Mouse (Mus musculus): ENCODE data around the gene Emid1.

Emid1 gene

DNA sequence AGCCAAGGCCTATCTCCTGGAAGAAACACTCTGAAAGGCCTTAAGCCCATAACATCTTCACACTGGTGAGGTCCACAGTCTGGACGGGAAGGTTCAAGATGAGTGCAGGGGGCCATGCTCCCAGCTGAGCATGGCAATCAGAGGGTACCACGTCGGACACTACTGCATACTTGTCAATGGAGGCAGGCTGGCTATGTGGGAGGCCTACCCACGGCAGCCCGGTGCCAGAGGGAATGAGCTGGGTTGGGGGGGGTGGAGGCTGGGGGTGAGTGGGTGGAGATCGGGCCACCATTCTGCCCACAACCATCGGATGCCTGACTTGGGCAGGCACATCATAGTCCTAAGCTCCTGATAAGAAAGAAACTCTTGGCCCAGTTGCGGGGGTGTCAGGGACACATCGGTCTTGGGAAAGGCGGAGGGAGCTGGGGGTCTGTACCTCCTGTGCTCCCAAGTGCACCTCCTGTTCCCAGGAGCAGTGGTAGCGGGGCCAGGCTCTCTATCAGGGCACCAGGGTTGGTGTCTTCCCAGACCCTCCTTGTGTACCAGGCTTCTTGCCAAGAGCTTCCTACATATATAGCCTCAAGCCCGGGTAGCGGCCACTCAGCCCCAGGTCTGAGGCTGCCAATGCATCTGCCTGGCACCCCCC lies 89.1 kb downstream of the Emid1 start:
- no peak for DNase-seq

- DNase-seq, result peak in 1 of 2 experiments; percentile 30
Observed at GRCm38 (mm10) chr11:5062326-5062725, 89.7 kb downstream of the Emid1 start.

GRCm38 (mm10) chr11:5061413-5062139 lies 90.5 kb downstream of the Emid1 start:
- peak; percentile 93 to 95 for DNase-seq

DNA sequence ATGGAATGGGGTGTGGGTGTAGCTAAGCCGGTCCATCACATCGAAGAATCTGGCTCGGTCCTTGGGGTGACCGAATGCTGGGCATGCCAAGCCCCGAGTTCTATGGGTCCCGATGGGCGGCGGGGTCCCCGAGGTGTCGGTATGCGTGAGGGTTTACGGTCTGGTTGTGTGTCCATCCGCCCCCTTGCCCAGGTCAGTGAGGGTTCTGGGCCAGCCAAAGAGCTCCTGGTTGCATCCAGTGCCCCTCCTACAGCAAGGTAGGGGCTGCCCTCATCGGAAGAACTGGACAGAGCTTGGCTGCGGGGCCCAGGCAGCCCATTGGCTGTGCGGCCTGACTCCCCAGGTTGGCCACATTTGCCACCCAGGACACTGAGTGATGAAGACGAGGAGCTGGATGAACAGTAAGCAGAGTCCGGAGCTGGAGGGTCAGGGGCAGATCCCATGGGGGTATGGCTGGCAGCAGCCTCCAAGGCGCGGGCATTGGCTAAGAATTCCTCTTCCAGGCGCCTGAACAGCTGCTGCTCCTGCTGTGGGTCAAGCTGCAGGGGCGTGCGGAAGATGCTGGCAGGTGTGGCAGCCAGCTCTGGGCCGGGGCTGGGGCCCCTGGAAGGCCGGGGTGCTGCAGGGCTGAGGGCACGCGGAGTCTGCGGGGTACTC lies 91.2 kb downstream of the Emid1 start:
- DNase-seq, result no peak

GRCm38 (mm10) chr11:5059704-5060156 lies 92.3 kb downstream of the Emid1 start:
- DNase-seq, result peak; percentile 54 to 65

- DNase-seq, result peak in 1 of 2 experiments; percentile 41
Observed at GRCm38 (mm10) chr11:5059230-5059629, 92.8 kb downstream of the Emid1 start.

DNA sequence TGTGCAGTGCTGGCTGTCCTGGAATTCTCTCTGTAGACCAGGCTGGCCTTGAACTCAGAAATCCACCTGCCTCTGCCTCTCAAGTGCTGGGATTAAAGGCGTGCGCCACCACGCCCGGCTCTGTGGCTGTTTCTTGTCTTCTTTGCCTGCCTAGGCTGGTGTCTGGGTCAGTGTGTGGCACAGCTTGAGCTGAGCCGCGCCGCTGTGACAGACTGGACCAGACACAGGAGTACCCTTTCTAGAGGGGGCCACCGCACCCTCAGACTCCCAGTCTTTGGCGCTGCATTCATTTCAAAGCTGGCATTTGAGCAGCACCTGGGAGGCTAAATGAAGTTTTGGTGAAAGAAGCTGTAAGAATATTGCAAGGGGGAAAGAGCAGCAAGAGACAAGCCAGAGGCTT lies 93.3 kb downstream of the Emid1 start:
- DNase-seq, result peak in 1 of 2 experiments; percentile 29

- DNase-seq, result peak; percentile 66 to 79
Observed at GRCm38 (mm10) chr11:5057856-5058641, 94.0 kb downstream of the Emid1 start, which contains the start of gene Rasl10a. Gene Rasl10a (plus strand): TSS chr11:5058128.

- DNase-seq, result no peak
Observed at GRCm38 (mm10) chr11:5057541-5057855, 94.6 kb downstream of the Emid1 start.

DNA sequence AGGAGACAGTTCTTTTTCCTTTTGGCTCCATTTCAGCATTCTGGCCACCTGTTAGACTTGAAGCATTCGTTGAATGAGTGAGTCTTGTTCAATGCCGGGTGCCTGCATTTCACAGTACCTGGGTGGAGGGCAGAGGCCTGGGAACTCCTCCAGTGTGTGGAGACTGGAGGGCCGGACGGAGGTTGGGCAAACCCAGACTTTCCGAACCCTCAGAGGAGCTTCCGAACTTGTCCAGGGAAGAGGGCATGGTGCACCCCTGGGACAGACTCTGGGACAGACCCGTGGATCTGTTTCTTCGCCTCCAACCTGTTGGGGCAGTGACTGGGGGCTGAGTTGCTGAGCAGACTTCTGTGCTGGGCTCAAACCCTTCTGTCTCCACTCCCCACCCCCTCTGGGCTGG lies 95.0 kb downstream of the Emid1 start:
- no peak for DNase-seq
